Mouse (Mus musculus) spleen, adult 2 months (tissue): ENCODE results near the gene Crkl.

ENCODE experiments used
- CTCF ChIP-seq: fragments of 200-500 bp; IDR thresholded peaks from 2 replicates; pipeline ENCODE4 v1.5.1; 2011; ENCODE audit warnings: mild to moderate bottlenecking, inconsistent platforms; ENCODE audit not compliant: insufficient read depth, insufficient read length, insufficient replicate concordance; ENCODE audit errors: extremely low read depth
- POLR2A ChIP-seq: fragments of 200-500 bp; IDR thresholded peaks from 2 replicates; pipeline ENCODE4 v1.6.1; 2011; ENCODE audit warnings: low read depth, low read length, inconsistent platforms

DNA sequence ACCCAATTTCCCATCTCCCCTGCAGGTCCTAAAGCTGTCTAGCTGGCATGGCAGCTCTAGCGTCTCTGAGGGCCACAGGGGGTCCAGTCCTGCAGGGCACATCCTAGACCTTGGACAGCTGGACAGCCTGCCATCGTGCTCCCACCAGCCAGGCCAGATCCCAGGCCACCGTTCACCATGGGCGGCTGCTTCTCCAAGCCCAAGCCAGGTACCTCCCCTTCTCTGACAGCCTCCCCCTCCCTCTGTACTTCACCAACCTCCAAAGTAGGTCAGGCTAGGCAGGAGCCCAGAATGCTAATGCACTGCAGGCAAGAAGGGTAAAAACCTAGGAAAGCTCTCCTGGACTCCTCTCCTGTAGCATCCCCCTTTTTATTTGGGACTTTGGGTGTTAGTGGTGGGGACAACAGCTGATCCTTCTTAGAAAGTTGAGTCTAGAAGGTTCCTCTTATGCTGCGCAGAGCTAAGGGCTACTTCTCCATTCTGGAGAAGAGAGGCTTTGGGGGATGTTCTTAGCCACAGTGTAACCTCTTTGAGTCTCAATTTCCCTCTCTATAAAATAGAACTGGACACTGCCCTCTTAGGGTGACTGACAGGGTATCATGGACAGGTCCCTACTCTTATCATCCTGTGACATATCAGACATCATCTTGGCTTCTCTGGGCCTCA, 40.2 kb downstream of the Crkl start:
- TF ChIP-seq POLR2A (no peak), CTCF (no peak)
